Mouse (Mus musculus): ENCODE results near the gene 1810010H24Rik. TPM values are rescaled to one million over a fixed set of nuclear protein-coding genes. Genes with fewer than 3 reads are reported as not detected.
"Not testable (repeated sequence)": the region's sequence is repeated elsewhere in the genome, so short reads cannot be mapped to it uniquely, and the experiment has no call there.

The 1810010H24Rik gene
- polyA plus RNA-seq, 1 experiment from 2014 or later, result 1.7 TPM

DNA sequence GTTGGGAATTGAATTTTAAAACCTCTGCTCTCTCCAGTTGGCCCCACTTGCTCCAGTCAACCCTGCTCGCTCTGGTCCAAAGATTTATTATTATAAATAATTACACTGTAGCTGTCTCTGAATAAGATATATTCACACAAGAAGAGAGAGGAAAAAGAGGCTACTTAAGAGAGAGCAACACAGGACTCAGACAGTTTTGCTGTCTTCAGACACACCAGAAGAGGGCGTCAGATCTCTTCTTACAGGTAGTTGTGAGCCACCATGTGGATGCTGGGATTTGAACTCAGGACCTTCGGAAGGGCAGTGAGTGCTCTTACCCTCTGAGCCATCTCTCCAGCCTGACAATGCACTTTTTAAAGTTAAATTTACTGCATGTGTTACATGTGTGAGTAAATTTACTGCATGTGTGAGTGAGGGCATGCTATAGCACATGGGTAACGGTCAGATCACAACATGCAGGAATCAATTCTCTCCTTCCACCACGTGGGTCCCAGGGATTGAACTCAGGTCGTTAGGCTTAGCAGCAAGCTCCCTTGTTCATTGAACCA lies 8.1 kb upstream of the 1810010H24Rik start:
- no peak for DNase-seq (ENCODE audit: low spot score)
- Histone ChIP-seq H3K27me3 (ENCODE audit: insufficient read depth, poor library complexity, severe bottlenecking) (no peaks in the 10 kb centered on the region), H3K27ac (no peak overlapping the region), H3K4me3 (no peak overlapping the region), H3K9me3 (no peaks in the 10 kb centered on the region), H3K4me1 (peaks cover 5% of the 10 kb centered on the region; the same call in 1 of the 2 replicates), H3K36me3 (no peaks in the 10 kb centered on the region)
- 57% methylated on average over 6 of the region's 6 CpGs for WGBS

DNA sequence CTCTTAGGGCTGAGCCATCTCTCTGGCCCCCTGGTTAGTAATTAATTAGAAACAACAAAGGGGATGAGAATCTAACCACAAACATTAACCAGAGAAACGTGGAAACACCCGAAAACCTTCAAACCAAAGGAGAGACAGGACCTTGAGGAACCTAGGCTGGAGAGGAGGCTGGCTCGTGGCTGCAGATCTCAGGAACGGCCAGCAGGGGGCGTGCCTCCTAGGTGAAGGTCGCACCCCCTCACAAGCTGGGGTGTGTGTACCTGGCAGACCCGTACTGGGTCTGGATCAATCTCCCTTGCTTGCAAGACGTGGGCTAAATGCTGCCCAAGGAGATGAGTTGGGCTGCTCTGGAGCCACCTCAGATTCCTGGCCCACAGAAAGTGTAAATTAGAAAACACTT lies 6.9 kb upstream of the 1810010H24Rik start:
- no peak overlapping the region for H3K27ac ChIP-seq
- 25% methylated on average over 8 of the region's 8 CpGs for WGBS
- DNase-seq (ENCODE audit: low spot score), result no peak
- H3K9me3 ChIP-seq, result no peaks in the 10 kb centered on the region
- H3K4me1 ChIP-seq, result peaks cover 5% of the 10 kb centered on the region; the same call in 1 of the 2 replicates
- no peak overlapping the region for H3K4me3 ChIP-seq
- no peaks in the 10 kb centered on the region for H3K36me3 ChIP-seq
- H3K27me3 ChIP-seq (ENCODE audit: insufficient read depth, poor library complexity, severe bottlenecking), result no peaks in the 10 kb centered on the region

DNA sequence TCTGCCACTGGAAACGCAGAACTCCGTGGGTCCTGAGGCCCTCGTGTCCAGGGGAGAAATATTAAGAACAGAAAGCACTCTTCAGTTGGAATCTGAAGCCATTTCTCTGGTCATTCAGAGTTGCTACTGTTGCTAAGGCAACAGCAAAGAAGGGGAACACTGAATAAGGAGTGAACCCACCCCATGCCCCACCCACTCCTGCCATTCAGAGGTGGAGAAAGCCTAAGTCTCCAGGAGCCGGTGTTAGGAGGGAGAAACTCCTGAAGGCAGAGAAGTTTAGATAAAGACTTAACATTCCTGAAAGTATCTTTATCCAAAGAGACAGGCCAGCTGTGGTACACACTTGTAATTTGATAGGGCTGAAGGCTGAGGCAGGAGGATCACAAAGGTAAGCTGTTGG lies 6.2 kb upstream of the 1810010H24Rik start:
- Histone ChIP-seq H3K4me3 (no peak overlapping the region), H3K27ac (no peak overlapping the region), H3K36me3 (no peaks in the 10 kb centered on the region), H3K4me1 (peaks cover 5% of the 10 kb centered on the region; the same call in 1 of the 2 replicates), H3K9me3 (no peaks in the 10 kb centered on the region), H3K27me3 (ENCODE audit: insufficient read depth, poor library complexity, severe bottlenecking) (peaks cover 6% of the 10 kb centered on the region)
- 58% methylated on average over 4 of the region's 4 CpGs for WGBS
- DNase-seq (ENCODE audit: low spot score), result no peak

DNA sequence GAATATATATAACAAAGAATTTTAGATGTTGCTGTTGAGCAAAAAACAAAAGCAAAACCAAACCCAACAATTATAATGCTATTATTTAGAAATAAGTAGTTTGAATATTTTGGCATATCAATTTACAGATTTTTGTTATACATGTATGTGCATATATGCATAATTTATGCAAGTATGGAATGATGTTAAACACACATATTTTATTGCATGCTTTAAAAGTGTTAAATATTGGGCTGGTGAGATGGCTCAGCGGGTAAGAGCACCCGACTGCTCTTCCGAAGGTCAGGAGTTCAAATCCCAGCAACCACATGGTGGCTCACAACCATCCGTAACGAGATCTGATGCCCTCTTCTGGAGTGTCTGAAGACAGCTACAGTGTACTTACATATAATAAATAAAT lies 5.8 kb upstream of the 1810010H24Rik start:
- DNase-seq (ENCODE audit: low spot score); H3K9me3 ChIP-seq; H3K27ac ChIP-seq; H3K36me3 ChIP-seq; H3K4me3 ChIP-seq; H3K4me1 ChIP-seq: not testable (repeated sequence)
- WGBS, result 90% methylated on average over 5 of the region's 5 CpGs
- peaks cover 10% of the 10 kb centered on the region for H3K27me3 ChIP-seq (ENCODE audit: insufficient read depth, poor library complexity, severe bottlenecking)

DNA sequence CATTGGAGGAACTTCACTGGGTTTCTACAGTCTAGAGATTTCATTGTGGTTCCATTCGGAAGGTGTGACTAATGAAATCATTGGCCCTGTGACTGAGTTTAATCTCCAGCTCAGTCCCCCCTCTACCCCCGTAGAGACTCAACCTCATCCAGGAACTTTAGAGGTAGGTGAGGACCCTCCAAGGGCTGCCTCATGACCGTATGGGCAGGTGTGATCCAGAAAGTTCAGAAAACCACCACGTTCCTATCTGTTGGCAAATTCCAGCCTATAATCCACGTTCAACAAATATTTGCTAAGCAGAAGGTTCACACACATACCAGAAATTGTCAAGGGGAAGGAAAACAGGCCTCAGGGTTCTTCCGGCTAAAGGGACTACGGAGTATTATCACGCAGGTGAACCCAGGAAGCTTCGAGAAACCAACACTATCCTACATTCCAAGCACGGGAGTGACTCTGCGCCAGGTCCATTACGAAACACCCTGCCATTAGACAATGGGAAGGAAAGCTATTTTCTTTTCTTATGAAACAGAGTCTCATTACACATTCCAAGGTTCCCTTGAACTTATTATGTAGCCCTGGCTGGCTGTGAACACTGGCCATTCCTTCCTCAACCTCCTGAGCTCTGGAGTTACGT lies 3.3 kb upstream of the 1810010H24Rik start:
- 86% methylated on average over 13 of the region's 13 CpGs for WGBS
- peaks cover 27% of the 10 kb centered on the region for H3K4me1 ChIP-seq
- H3K4me3 ChIP-seq, result no peak overlapping the region
- no peak for DNase-seq (ENCODE audit: low spot score)
- H3K27ac ChIP-seq, result no peak overlapping the region
- H3K9me3 ChIP-seq, result no peaks in the 10 kb centered on the region
- H3K27me3 ChIP-seq (ENCODE audit: insufficient read depth, poor library complexity, severe bottlenecking), result peaks cover 24% of the 10 kb centered on the region
- H3K36me3 ChIP-seq, result no peaks in the 10 kb centered on the region

DNA sequence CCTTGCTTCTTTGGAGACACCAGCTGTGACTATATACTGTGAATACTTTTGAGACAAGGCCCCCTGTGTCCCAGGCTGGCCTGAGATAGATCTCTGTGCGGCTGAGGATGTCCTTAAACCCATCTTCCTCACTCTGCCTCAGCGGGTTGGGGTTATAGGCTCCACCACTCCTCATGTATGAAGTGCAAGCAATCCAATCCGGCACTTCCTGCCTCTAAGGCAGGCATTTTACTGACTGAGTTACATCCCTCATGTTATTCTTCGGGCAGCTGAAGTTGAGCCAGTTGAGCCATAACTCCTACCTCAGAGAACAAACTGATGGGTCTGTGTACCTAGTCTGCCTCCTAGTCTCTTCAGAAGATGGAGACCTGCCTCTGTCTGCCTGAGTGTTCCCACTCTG lies 1.1 kb upstream of the 1810010H24Rik start:
- Histone ChIP-seq H3K4me3 (0 out of 2 replicates have a peak overlapping the region, but pooled peaks have one; percentile 72), H3K36me3 (no peaks in the 10 kb centered on the region), H3K27me3 (ENCODE audit: insufficient read depth, poor library complexity, severe bottlenecking) (peaks cover 24% of the 10 kb centered on the region), H3K9me3 (no peaks in the 10 kb centered on the region), H3K4me1 (peaks cover 44% of the 10 kb centered on the region), H3K27ac (no peak overlapping the region)
- WGBS, result 59% methylated on average over 4 of the region's 4 CpGs
- no peak for DNase-seq (ENCODE audit: low spot score)

DNA sequence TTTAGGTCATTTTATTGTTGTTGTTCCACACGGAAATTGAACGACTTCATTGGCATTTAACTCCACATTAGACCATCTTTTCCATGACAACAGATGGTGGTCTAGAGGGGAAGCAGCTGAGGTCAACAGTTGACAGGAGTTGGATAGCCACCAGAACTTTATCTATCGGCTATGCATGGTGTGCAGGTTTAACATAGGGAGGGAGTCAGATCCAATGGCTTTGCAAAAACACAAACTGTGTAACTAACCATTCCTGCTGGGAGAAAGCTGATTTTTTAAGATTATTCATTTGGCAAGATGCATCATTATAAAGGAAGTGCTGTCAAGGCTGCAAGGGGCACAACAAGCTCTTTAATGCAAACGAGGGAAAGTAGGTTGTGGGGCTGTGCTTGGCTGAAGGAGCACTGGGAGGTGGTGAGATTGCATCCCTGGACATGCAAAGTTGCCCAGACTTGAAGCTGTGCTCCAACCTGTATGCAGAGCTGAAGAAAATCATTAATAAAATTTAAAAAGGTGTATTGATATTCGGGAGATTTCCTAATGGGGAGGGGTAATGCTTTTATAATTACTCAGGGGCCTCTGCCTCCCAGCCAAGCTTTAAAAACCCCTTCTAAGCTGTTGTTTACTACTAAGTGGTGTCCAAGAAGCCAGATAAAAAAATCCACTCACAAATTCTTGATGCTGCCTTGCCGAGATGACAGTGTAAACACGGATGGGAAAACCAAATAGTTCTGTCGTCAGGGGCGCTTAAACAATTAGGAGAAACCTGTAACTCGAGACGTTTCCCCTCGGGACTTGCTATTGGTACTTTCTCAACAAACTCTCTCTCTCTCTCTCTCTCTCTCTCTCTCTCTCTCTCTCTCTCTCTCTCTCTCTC lies 1.3 kb downstream of the 1810010H24Rik start:
- 7% methylated on average over 12 of the region's 12 CpGs for WGBS
- Histone ChIP-seq H3K27ac (peak overlapping the region; percentile 92; the same call in 1 of the 2 replicates), H3K4me1 (peaks cover 49% of the 10 kb centered on the region), H3K27me3 (ENCODE audit: insufficient read depth, poor library complexity, severe bottlenecking) (peaks cover 24% of the 10 kb centered on the region), H3K36me3 (no peaks in the 10 kb centered on the region), H3K4me3 (peak overlapping the region; percentile 77), H3K9me3 (no peaks in the 10 kb centered on the region)
- no peak for DNase-seq (ENCODE audit: low spot score)

DNA sequence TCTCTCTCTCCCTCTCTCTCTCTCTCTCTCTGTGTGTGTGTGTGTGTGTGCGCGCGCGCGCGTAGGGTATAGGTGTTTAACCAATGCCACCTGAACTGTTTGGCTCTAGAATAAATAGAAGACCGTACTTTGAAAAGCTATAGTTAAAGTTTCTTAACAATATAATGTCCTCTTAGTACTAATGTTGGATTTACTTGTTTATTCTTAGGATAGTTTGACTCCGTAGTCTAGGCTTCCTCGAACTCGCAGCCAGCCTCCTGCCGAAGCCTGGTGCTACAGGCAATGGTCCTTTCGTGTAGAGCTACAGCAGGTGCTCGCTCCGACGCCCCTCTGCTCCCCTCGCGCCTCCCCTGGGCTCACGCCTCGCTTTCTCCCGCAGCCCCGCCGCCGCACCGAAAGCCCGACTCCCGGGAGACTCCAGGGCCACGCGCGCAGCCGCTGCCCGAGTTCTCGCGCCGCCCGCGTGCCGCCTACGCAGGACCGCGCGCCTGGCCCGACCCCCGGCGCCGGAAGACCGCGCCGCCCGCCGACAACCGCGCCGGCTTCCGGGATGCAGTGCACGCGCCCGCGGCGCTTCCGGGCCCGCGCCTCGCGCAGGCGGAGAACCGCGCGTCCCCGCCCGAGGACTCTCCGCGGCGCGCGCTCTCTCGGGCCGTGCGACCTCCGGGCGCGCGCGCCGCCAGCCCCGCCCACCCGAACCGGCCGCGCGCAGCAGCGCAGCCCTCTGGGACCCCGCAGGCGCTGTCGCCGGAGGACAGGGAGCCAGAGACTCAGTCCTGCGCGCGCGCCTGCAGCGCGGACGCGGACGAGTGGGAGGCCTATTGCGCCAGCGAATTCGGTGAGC lies 2.2 kb downstream of the 1810010H24Rik start:
- 3% methylated on average over 106 of the region's 107 CpGs for WGBS
- Histone ChIP-seq H3K27me3 (ENCODE audit: insufficient read depth, poor library complexity, severe bottlenecking) (peaks cover 24% of the 10 kb centered on the region), H3K27ac (peak overlapping the region; percentile 92), H3K4me3 (peak overlapping the region; percentile 77), H3K36me3 (no peaks in the 10 kb centered on the region), H3K9me3 (no peaks in the 10 kb centered on the region), H3K4me1 (peaks cover 49% of the 10 kb centered on the region)
- peak; percentile 91 for DNase-seq (ENCODE audit: low spot score)

DNA sequence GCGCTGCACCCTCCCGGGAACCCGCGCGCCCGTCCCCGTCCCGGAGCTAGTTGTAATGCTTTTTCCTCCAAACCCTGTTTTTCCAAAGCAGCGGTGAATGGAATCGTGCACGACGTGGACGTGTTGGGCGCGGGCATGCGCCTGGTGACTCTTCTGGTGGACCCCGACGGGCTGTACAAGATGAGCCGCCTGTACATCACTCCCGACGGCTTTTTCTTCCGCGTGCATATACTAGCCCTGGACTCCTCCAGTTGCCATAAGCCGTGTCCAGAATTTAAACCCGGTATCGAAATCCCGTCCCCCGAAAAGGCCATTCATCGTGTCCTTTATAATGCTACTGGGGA lies 2.8 kb downstream of the 1810010H24Rik start:
- peak overlapping the region; percentile 92 for H3K27ac ChIP-seq
- DNase-seq (ENCODE audit: low spot score), result no peak
- peaks cover 49% of the 10 kb centered on the region for H3K4me1 ChIP-seq
- peak overlapping the region; percentile 77 for H3K4me3 ChIP-seq
- H3K36me3 ChIP-seq, result no peaks in the 10 kb centered on the region
- H3K27me3 ChIP-seq (ENCODE audit: insufficient read depth, poor library complexity, severe bottlenecking), result peaks cover 24% of the 10 kb centered on the region
- H3K9me3 ChIP-seq, result no peaks in the 10 kb centered on the region
- 6% methylated on average over 29 of the region's 29 CpGs for WGBS

DNA sequence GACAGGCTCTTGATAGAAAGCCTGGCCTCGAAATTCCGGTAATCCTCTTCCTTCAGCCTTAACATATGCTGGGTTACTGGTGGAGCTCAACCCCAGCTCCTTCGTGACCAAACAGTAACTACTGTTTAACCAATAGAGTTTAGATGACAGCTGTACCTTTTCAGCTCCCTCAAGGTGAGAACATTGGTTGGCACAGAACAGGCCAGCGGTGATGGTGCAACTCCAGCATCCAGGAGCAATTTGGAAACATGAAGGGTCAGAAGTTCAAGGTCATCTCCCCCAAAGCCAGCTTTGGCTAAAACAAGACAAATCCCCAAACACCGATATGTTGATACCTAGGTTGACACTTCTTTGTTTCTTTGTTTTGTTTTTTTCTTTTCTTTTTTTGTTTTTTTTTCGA lies 3.3 kb downstream of the 1810010H24Rik start:
- H3K27me3 ChIP-seq (ENCODE audit: insufficient read depth, poor library complexity, severe bottlenecking), result peaks cover 24% of the 10 kb centered on the region
- H3K27ac ChIP-seq, result no peak overlapping the region
- H3K9me3 ChIP-seq, result no peaks in the 10 kb centered on the region
- no peak for DNase-seq (ENCODE audit: low spot score)
- H3K4me1 ChIP-seq, result peaks cover 49% of the 10 kb centered on the region
- H3K4me3 ChIP-seq, result peak overlapping the region; percentile 77
- no peaks in the 10 kb centered on the region for H3K36me3 ChIP-seq
- WGBS, result 69% methylated on average over 6 of the region's 6 CpGs

DNA sequence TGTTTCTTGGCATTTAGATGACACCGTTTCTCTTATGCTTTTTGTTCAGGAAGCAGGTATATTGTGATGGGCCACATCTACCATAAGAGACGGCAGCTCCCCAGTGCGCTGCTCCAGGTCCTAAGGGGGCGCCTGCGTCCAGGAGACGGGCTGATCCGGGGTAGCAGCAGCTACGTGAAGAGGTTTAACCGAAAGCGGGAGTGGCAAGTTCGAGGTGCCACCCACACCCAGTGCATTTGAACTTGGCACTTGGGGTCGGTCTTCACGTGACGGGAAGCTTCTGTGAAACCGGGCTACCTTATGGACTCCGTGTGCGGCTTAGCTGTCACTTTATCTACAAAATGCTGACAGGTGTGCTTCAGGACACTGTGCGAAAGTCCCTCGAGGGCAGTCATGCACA lies 4.1 kb downstream of the 1810010H24Rik start:
- WGBS, result 50% methylated on average over 19 of the region's 19 CpGs

DNA sequence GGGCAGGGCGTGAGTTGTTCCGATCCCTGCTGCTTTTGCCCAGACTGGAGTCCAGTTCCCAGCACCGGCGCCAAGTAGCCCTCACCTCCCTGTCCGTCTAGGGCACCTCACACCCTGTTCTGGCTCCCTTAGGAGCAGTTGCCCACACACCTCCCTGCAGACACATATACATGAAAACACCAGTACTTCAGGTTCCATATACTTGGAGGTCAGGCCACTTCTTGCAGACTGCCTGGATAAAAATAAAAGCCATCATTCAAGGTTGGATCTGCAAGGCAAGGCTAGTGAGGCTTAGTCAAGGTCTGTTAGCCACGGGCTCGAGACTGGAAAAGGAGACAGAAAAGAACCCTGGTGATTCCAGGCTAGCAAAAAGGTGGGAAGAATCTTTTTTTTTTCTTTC lies 6.2 kb downstream of the 1810010H24Rik start:
- H3K4me3 ChIP-seq, result no peak overlapping the region
- 57% methylated on average over 7 of the region's 7 CpGs for WGBS
- no peaks in the 10 kb centered on the region for H3K9me3 ChIP-seq
- no peaks in the 10 kb centered on the region for H3K27me3 ChIP-seq (ENCODE audit: insufficient read depth, poor library complexity, severe bottlenecking)
- no peak overlapping the region for H3K27ac ChIP-seq
- peaks cover 18% of the 10 kb centered on the region for H3K36me3 ChIP-seq
- no peak for DNase-seq (ENCODE audit: low spot score)
- H3K4me1 ChIP-seq, result peaks cover 27% of the 10 kb centered on the region

More for the DNA sequence above, 4.1 kb downstream of the 1810010H24Rik start:
- Histone ChIP-seq H3K9me3 (no peaks in the 10 kb centered on the region), H3K36me3 (peaks cover 2% of the 10 kb centered on the region), H3K27me3 (ENCODE audit: insufficient read depth, poor library complexity, severe bottlenecking) (peaks cover 16% of the 10 kb centered on the region; the same call in 1 of the 2 replicates), H3K4me3 (no peak overlapping the region), H3K4me1 (peaks cover 47% of the 10 kb centered on the region), H3K27ac (no peak overlapping the region)
- DNase-seq (ENCODE audit: low spot score), result no peak

Measured in heart, embryonic 10.5 days (tissue).